Mouse (Mus musculus) bone marrow, adult 2 months (tissue): ENCODE results near the gene Adgrf1. TPM values are rescaled to one million over a fixed set of nuclear protein-coding genes. Genes with fewer than 3 reads are reported as not detected.
A peak's percentile ranks its signal among the peaks of the same experiment; 100 is the strongest.

Experiments used
- H3K27ac ChIP-seq: fragments of 200-500 bp; 2 replicates; pipeline ENCODE4 v1.5.1; 2012; ENCODE audit warnings: low read depth, mild to moderate bottlenecking, control low read depth, inconsistent platforms, low read length; ENCODE audit not compliant: control insufficient read depth, poor library complexity, insufficient read depth
- H3K4me1 ChIP-seq: fragments of 200-500 bp; 2 replicates; pipeline ENCODE4 v1.6.1; 2011; ENCODE audit warnings: low read length; ENCODE audit not compliant: control insufficient read depth, insufficient read depth
- H3K4me3 ChIP-seq: fragments of 200-500 bp; replicated peaks from 2 replicates; pipeline ENCODE3; 2011; ENCODE audit warnings: mild to moderate bottlenecking, low read depth, low read length, control low read depth; ENCODE audit not compliant: control insufficient read depth
- CTCF ChIP-seq: fragments of 200-500 bp; IDR thresholded peaks from 2 replicates; pipeline ENCODE4 v1.5.1; 2011; ENCODE audit warnings: low read length, control low read depth; ENCODE audit not compliant: control insufficient read depth, insufficient read depth
- POLR2A ChIP-seq: fragments of 200-500 bp; IDR thresholded peaks from 2 replicates; pipeline ENCODE4 v1.6.1; 2011; ENCODE audit warnings: low read depth, mild to moderate bottlenecking, control low read depth, low read length, borderline replicate concordance; ENCODE audit not compliant: control insufficient read depth
- WGBS: fragments of 180-500 bp; shearing (Covaris S2); methylation state at CpG from one replicate; pipeline ENCODE4 v1.1.7; 2018; 5-methylcytosine and 5-hydroxymethylcytosine counted together
- polyA plus RNA-seq: library from polyadenylated mRNA; stranded (reverse); fragments of >200 nt; gene quantifications from 2 replicates; pipeline ENCODE4 v1.2.4, GENCODE M21; 2011; ENCODE audit warnings: low replicate concordance; ENCODE audit not compliant: missing spikeins, insufficient read depth, insufficient read length

The Adgrf1 gene
- polyA plus RNA-seq, 1 experiment = not detected

DNA sequence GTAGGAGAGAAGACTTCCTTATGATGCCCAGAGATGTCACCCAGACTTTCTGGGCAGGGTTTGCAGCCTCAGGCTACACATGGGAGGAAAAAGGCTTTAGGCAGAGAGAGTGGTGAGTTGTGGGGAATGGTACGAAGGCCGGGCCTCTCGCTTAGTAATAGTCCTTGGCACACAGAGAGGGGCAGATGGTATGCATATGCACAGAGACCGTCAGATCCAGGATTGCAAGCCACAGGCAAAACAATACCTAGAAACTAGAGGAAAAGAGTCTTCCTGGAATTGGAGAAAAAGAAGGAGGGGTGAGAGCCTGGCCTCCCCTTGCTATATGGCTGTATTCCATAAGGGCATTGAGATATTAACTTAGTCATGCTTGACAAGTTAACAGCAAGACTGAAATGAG, 12.2 kb downstream of the Adgrf1 start:
- WGBS = 81% methylated on average over 4 of the region's 4 CpGs
- no peak overlapping the region for H3K4me3 ChIP-seq
- H3K27ac ChIP-seq = no peak overlapping the region
- TF ChIP-seq CTCF = no peak
- no peak for TF ChIP-seq POLR2A
- no peaks in the 10 kb centered on the region; the same call in 1 of the 2 replicates for H3K4me1 ChIP-seq

DNA sequence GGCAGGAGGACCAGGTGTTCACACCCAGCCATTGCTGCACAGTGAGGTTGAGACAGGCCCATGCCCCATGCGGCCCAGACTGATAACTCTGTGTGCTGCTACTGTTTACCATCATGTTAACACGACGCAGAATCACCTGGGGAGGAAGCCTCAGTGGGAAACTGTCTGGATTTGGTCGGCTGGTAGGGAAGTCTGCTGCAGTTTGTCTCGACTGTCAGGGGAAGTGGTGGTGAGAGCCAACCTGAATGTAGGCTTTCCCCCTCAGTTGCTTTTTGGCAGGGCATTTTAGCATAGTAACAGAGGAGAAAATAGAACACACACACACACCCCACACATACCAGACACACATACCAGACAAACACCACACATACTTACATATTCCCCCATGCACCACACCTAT, 12.7 kb downstream of the Adgrf1 start:
- no peaks in the 10 kb centered on the region; the same call in 1 of the 2 replicates for H3K4me1 ChIP-seq
- no peak overlapping the region for H3K4me3 ChIP-seq
- no peak for TF ChIP-seq POLR2A
- H3K27ac ChIP-seq = no peak overlapping the region
- 40% methylated on average over 5 of the region's 5 CpGs for WGBS

DNA sequence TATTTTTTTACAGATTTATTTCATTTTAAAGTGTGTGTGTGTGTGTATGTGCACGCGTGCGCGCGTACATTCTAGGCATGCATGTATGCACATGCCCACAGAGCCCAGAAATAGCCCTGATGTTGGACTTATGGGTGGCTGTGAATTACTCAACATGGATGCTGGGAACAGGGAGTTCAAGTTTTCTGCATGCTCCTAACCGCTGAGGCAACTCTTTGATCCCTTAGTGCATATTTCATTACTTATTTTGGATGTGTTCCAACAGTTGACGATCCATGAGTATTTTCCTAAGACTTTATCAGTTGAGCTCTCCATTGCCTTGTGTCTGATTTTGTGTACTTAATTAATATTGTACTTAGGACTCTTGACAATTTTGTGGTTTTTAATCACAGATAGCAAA, 29.4 kb downstream of the Adgrf1 start:
- Histone ChIP-seq H3K4me3 (no peak overlapping the region), H3K4me1 (no peaks in the 10 kb centered on the region), H3K27ac (no peak overlapping the region)
- TF ChIP-seq POLR2A (no peak), CTCF (no peak)
- 93% methylated on average over 7 of the region's 7 CpGs for WGBS

DNA sequence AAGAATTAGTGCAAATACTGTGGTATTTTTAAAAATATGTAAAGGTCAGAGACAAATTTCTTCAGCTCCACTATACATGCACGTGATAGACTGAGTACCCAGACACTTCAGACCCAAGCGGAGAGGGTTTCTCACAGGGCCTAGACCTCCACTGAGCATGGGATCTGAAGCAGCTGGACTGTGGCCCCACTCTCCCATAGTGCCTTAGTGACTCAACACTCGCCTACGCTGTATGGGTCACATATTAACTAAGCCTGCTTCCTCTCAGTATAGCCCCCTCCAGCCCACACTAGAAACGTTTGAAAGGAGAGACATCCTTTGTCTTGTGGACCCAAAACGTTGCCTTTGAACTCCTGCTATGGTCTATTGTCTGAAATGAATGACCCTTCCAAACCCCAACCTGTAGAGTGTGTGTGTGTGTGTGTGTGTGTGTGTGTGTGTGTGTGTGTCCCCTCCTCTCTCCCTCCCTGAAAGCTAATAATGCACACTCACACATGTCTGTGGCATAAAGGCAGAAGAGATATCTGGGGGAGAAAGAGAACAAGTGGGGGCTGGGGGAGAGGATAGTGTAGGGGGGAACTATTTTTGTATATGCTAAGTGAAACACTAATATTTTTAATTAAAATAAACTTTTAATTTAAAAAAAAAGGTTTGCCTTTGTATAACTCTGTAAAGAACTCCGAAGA, 56.0 kb downstream of the Adgrf1 start:
- 57% methylated on average over 7 of the region's 7 CpGs for WGBS
- TF ChIP-seq POLR2A (no peak), CTCF (no peak)
- Histone ChIP-seq H3K4me3 (no peak overlapping the region), H3K4me1 (peaks cover 3% of the 10 kb centered on the region), H3K27ac (no peak overlapping the region)

DNA sequence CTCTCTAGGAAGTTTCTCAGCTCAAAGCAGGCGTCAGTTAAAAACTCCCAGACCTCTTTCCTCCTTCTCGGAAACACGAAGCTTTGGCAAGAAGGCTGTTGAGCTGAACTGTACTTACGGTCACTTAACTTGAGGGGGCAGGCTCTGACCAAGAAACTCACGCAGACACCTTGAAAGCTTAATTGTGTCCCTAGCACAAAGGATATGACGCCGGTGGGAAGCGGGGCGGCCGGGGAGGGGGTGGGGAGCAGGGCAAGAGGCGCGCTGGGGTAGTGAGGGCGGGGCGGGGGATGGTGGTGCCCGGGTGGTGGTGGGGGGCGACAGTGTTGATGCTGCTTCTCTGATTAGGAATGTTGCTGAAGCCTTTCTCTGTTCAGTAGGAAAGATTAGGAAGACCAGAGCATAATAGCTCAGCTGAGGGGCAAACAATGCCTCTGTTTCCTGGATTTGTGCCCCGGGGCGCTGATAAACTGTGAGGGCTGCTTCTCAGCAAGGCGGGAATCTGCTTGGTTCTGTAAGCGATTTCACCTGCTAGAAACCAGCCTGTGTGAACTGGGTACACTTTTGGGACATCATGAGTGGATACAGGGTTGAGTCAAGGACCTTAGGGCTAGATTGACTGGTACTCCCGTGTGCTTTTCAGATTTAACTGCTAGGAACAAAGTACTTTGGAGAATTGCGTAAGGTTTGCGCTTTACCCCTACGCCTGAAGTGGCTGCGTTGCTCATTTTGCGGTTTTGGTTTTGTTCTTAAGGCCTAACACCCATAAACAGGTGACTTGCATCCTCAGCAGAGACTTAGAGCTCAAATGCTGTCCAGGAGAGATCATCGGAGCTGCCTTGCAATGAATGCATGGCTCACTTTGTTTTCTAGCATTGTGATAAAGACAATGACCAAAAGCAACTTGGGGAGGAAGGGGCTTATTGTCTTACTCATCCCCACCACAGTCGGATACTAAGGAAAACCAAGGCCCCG, 56.9 kb downstream of the Adgrf1 start:
- no peak for TF ChIP-seq POLR2A
- peak; percentile 54 for TF ChIP-seq CTCF
- WGBS = 6% methylated on average over 29 of the region's 29 CpGs
- H3K27ac ChIP-seq = peak overlapping the region; percentile 24
- H3K4me3 ChIP-seq = no peak overlapping the region
- H3K4me1 ChIP-seq = peaks cover 3% of the 10 kb centered on the region

GRCm38 (mm10) chr17:43327810-43328209, 57.7 kb downstream of the Adgrf1 start:
- Histone ChIP-seq H3K27ac (peak overlapping the region; percentile 24), H3K4me3 (no peak overlapping the region), H3K4me1 (peaks cover 5% of the 10 kb centered on the region)
- TF ChIP-seq CTCF (no peak), POLR2A (no peak)
- WGBS = 58% methylated on average over 6 of the region's 6 CpGs

DNA sequence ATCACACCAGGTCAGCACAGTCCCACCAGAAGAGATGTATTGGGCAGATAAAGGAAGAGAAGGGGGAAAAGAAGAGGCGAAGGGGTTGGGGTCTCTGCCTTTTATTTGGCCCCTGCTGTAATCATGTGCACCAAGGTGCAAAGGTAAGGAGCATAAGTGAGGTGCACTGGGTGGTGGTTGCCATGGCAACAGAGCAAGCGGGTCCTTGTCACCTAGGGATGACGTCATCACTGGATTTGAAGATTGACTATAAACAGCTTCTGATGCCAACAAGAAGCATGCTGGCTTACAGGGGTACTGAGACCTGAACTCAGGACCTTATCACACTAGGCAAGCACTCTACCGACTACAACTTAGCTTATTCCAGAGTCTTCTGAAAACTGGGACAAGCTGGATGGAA, 59.1 kb downstream of the Adgrf1 start:
- no peak overlapping the region for H3K4me3 ChIP-seq
- TF ChIP-seq CTCF (no peak), POLR2A (no peak)
- H3K27ac ChIP-seq = no peak overlapping the region; the same call in 1 of the 2 replicates
- peaks cover 5% of the 10 kb centered on the region for H3K4me1 ChIP-seq
- 68% methylated on average over 4 of the region's 4 CpGs for WGBS

DNA sequence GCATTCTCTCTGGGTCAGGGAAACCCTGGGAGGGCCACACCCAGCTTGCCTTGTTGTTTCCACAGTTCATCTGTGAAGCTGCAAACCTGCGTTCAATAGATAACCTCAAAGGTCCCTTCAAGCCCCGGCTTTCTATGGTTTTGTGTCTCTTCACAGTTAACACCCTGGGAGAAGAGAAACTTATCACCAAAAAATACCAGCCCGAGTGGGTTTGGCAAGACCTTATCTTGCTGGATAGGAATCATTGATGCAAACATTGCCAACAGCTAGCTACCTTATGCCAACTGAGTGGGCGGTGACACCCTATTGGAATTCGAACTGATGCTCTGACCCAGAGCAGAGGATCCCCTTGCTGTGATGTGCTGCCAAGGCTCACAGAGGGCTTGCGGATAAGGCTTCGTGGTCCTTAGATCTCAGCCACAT, 59.6 kb downstream of the Adgrf1 start:
- peak overlapping the region; percentile 74 for H3K27ac ChIP-seq
- TF ChIP-seq CTCF (no peak), POLR2A (no peak)
- no peak overlapping the region for H3K4me3 ChIP-seq
- peaks cover 5% of the 10 kb centered on the region for H3K4me1 ChIP-seq
- 64% methylated on average over 7 of the region's 7 CpGs for WGBS
